Mouse (Mus musculus) 3134 (cell line): ENCODE measurements around the gene Ston2.
"Not testable (repeated sequence)": the region's sequence is repeated elsewhere in the genome, so short reads cannot be mapped to it uniquely, and the experiment has no call there.

Experiments
- DNase-seq: peaks from one replicate; pipeline ENCODE4 v3.0.0-alpha.2; 2011; ENCODE audit warnings: low spot score; ENCODE audit not compliant: insufficient read length; ENCODE audit errors: extremely low read depth

Ston2 gene

GRCm38 (mm10) chr12:91604600-91604999 lies 183.6 kb downstream of the Ston2 start:
- no peak for DNase-seq

GRCm38 (mm10) chr12:91592128-91592527 lies 196.1 kb downstream of the Ston2 start:
- DNase-seq: no peak

DNA sequence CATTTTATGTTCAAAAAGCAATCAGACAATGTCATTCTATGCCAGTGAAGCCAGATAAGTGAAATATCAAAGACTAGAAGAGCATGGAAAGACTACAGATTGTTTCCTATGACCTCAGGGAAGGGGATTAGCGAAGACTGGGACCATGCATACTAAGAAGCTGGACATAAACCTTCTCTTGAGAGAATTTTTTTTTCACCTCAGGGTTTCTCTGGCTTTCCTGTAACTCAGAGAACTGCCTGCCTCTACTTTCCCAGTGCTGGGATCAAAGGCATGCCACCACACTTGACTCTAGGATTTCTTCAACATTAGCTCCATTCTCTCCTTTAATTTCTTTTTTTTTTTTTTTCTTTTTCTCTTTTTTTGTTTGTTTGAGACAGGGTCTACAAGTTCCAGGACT lies 197.0 kb downstream of the Ston2 start:
- DNase-seq: no peak

GRCm38 (mm10) chr12:91590716-91591115 lies 197.5 kb downstream of the Ston2 start:
- peak; percentile 55 for DNase-seq

GRCm38 (mm10) chr12:91589847-91590690 lies 198.1 kb downstream of the Ston2 start, which contains the start of gene Gtf2a1:
Gene Gtf2a1, minus strand, starts transcription at chr12:91590487.
- DNase-seq: peak; percentile 93

DNA sequence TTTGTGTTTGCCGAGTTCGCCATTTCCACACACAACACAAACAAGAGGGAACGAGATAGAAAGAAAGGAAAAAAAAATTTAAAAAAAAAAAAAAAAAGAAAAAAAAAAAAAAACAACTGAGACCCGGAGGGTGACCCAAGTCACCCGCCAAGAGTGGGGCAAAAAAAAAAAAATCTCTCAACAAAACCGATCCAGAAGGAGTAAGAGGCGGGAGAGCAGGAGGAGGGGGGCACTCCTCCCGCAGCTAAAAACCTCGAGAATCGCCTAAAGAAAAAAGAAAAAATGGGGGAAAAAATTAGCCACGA lies 198.7 kb downstream of the Ston2 start:
- no peak for DNase-seq

DNA sequence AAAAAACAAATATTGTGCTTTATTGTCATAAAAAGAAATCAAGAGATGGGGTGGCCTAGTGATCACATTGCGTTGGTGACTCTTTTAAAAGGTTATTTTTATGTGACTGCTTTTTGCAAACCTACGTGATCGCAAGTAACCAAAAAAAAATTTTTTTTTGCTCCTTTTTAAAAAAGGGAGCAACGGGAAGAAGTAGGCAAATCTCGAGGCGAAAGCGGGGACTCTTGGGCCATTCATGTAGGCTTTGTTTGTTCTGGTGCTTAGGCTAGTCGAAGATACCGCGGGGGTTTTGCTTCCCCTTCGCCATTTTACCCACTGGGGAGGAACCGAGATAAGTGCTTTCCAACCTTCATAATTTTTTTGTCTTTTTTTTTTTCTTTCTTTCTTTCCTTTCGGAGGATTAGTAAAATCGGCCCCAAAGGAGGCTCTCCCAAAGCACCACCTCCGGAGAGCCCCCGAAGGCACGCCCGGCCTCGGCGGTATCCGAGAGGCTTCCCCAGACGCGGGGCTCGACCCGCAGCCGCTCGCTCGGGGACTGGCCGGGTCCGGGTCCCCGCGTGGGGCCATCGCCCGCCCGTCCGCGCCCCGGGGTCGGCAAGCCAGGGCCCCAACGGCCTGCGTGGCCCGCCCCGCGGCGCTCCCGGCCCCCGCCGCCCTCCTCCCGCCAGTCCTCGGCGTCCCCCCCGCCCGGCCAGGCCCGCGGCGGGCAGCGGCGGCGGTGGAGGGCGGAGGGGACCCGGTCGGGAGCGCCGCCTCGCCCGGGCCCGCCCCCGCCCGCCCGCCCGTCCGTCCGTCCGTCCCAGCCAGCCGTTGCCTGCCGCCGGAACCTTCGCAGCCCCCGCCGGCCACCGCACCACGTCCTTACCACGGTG lies 199.3 kb downstream of the Ston2 start:
- DNase-seq: peak; percentile 57

DNA sequence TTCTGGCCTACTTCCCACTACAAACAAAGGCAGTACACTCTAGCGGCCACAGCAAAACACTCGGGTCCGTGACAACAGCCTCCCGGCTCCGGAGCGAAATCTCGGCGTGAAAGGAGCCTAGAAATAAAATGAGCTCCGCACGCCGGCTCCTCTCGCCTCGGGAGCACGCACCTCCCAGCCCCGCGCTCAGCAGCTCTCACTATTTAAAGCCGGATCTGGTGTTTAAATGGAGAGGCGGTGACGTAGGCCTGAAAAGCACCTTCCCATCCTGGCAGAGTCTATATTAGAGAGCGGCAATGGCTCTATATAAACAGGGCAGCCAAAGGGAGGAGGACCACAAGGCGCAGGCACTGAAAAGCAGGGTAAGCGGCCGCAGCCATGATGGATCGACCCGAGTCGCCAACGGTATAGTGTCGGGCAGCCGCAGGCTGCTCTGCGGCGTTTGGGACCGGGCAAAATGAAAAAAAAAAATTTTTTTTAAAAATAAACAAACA lies 200.0 kb downstream of the Ston2 start:
- DNase-seq: peak; percentile 88

GRCm38 (mm10) chr12:91587491-91588033 lies 200.6 kb downstream of the Ston2 start:
- no peak for DNase-seq

DNA sequence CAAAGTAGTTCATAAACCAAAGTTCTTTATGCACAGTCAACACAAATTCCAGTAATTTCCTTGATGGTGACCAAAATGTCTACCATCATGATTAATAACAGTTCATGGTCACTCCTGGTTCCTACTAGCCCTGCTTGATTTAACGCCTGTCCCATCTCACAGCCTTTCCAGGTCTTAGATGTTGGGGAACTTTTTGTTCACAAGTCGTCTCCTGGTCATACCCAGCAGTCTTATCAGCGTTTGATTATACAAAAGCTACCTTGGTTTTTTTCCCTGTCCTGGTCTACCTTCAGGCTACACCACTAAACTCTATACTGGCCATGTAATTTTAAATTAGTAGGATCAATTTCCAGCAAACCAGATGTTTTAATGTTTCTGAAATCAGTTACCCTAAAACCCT lies 201.1 kb downstream of the Ston2 start:
- DNase-seq: no peak

DNA sequence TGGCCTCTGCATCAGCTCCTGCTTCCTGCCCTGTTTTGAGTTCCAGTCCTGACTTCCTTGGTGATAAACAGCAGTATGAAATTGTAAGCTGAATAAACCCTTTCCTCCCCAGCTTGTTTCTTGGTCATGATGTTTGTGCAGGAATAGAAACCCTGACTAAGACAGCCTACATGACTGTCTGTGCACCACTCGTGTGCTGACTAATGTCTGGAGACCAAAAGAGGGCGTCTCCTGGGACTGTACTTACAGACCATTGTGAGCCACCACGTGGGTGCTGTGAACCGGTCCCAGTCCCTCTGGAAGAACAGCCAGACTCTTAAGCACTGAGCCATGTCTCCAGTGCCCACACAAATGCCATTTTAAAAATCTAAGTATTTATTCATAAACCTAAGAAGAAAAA lies 202.4 kb downstream of the Ston2 start:
- DNase-seq: not testable (repeated sequence)

GRCm38 (mm10) chr12:91585206-91585605 lies 203.0 kb downstream of the Ston2 start:
- DNase-seq: peak; percentile 36

DNA sequence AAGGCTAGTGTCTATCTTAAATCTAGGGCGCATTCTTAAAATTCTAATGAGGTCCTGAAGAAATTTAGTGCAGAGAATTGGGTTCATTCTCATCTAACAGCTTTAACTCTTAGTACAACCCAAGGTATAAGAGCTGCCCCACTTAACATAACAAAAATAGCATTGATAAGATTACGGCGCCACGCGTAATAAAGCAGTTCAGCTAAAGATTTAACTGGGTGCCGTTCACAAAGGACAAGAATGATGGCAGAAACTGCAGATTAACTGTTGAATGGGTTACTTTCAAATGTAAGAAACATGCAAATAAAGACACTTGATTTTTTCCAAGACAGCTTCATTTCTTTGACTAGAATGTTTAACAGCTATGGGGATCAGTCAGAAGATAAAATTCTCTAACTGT lies 204.8 kb downstream of the Ston2 start:
- no peak for DNase-seq
